Mouse (Mus musculus) heart, embryonic 11.5 days (tissue): Measurements from ENCODE around the gene Lyrm7. TPM values are rescaled to one million over a fixed set of nuclear protein-coding genes. Genes with fewer than 3 reads are reported as not detected.

ENCODE experiments used
- ATAC-seq: fragments of 200-750 bp; cut with Nextera tagmentation; replicated peaks from 2 replicates; pipeline ENCODE4 v1.8.0; 2017; ENCODE audit warnings: moderate library complexity; ENCODE audit not compliant: insufficient number of reproducible peaks, low FRiP score, low TSS enrichment
- H3K27ac ChIP-seq: fragments of 300-500 bp; sonication (generic); 2 replicates; pipeline ENCODE4 v1.5.1; 2014; ENCODE audit warnings: mild to moderate bottlenecking, low read depth, low read length
- H3K27me3 ChIP-seq: fragments of 300-500 bp; sonication (generic); 2 replicates; pipeline ENCODE4 v1.6.1; 2014; ENCODE audit warnings: mild to moderate bottlenecking, low read length, mixed read lengths; ENCODE audit not compliant: control insufficient read depth, insufficient read depth
- H3K36me3 ChIP-seq: fragments of 300-500 bp; sonication (generic); 2 replicates; pipeline ENCODE4 v1.6.1; 2014; ENCODE audit warnings: mild to moderate bottlenecking, low read length, moderate library complexity, mixed read lengths; ENCODE audit not compliant: control insufficient read depth, insufficient read depth
- H3K4me1 ChIP-seq: fragments of 300-500 bp; sonication (generic); 2 replicates; pipeline ENCODE4 v1.6.1; 2014; ENCODE audit warnings: low read length; ENCODE audit not compliant: control insufficient read depth, insufficient read depth
- H3K4me2 ChIP-seq: fragments of 300-500 bp; sonication (generic); 2 replicates; pipeline ENCODE4 v1.6.1; 2014; ENCODE audit warnings: mild to moderate bottlenecking, moderate library complexity
- H3K4me3 ChIP-seq: fragments of 300-500 bp; sonication (generic); 2 replicates; pipeline ENCODE4 v1.5.1; 2014; ENCODE audit warnings: low read depth, low read length
- H3K9ac ChIP-seq: fragments of 300-500 bp; sonication (generic); 2 replicates; pipeline ENCODE4 v1.6.1; 2014; ENCODE audit warnings: mild to moderate bottlenecking, low read depth, low read length, moderate library complexity
- H3K9me3 ChIP-seq: fragments of 300-500 bp; sonication (generic); replicated peaks from 2 replicates; pipeline ENCODE4 v1.6.1; 2016; ENCODE audit warnings: low read length; ENCODE audit not compliant: control insufficient read depth
- WGBS: fragments of 180-500 bp; shearing (Covaris S2); extraction: QIAGEN DNeasy Blood & Tissue Kit; methylation state at CpG from one replicate; pipeline ENCODE4 v1.1.7; 2014; ENCODE audit not compliant: insufficient replicate concordance; 5-methylcytosine and 5-hydroxymethylcytosine counted together
- polyA plus RNA-seq: library from polyadenylated mRNA; unstranded; fragments of >200 nt; fragmentation: Nextera tagmentation; extraction: Ambion mirVana; gene quantifications from 2 replicates; pipeline ENCODE4 v1.2.1, GENCODE M21; 2014

Lyrm7 gene
- polyA plus RNA-seq: 16.5 and 19.1 TPM in 2 replicates

DNA sequence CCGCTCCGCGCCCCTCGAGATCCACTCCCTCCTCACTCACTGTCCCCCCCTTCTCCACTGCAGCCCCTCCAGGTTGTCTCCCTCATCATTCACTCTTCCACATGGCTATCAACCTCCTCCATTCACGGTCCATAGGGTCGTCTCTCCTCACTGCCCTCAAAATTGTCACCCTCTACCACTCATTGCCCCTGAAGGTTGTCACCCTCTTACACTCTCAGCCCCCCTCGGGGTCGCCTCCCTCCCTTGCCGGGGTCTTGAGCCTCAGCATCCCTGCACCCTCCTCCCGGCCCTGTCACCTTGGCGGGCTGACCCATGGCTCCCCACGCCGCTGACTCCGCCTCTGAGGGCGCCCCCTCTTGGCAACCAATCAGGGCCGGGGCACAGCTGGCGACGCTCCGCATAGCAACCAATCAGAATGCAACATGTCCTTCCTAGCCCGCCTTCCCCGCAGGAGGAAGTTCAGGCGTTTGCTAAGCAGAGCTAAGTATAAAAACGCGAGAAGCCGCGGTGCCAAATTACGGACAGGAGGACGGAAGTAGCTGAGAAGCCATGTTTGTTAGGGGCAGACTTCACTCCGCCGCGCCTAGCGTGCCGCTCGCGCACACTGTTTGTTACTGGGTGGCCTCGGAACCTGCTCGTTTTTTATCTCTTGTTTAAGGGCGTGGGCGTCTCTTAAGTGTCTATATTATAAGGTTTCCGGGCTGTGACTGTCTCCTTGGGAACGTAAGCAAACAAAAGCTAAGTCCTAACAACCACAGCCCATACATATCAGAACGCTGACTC lies at the start of gene Lyrm7:
Lyrm7 (minus strand) TSS at position 661 of the 783 bp plus-strand sequence.
- peaks cover 2% of the 10 kb centered on the region; the same call in 1 of the 2 replicates for H3K4me1 ChIP-seq
- H3K36me3 ChIP-seq: no peaks in the 10 kb centered on the region
- ATAC-seq: peak; percentile 94
- WGBS: under 1% methylated on average over 42 of the region's 42 CpGs
- peak within 1 kb of the TSS; percentile 81 for H3K9ac ChIP-seq
- peak within 1 kb of the TSS; percentile 84 for H3K4me2 ChIP-seq
- H3K27me3 ChIP-seq: no peaks in the 10 kb centered on the region
- peak within 1 kb of the TSS; percentile 95 for H3K27ac ChIP-seq
- no peaks in the 10 kb centered on the region for H3K9me3 ChIP-seq
- peak within 1 kb of the TSS; percentile 76 for H3K4me3 ChIP-seq

DNA sequence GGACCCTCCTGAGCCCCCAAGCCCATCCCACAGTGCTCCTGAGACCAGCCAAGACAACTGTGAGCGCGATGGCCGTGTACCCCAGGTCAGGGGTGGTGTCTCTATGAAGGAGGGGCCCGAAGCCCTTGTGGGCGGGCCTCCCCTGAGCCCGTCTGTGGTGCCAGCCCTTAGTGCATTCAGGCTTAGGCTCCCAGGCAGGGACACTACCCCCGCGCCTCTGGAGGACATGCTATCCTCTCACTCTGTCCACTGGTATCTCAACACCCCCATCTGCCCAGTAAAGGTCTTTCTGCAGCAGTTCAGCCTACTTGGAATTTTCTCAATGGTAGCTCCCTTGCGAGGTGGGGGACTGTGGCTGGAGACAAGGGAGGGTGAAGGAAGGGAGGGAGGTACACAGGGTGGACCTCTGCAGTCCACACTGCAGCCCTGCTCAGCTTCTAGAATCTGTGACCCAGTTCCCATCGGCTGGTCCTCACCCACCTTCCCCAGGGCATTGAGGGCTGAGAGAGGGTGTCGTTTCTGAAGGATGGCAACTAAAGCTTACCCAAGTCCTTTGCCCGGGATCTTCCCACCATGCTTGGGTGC lies 49.5 kb upstream of the Lyrm7 start:
- no peaks in the 10 kb centered on the region for H3K9me3 ChIP-seq
- 88% methylated on average over 12 of the region's 12 CpGs for whole genome bisulfite sequencing

GRCm38 (mm10) chr11:54909273-54909672 lies 48.6 kb upstream of the Lyrm7 start:
- no peak overlapping the region for H3K4me2 ChIP-seq
- H3K4me1 ChIP-seq: peaks cover 17% of the 10 kb centered on the region
- peaks cover 22% of the 10 kb centered on the region; the same call in 1 of the 2 replicates for H3K36me3 ChIP-seq
- 90% methylated on average over 11 of the region's 11 CpGs for WGBS
- H3K9me3 ChIP-seq: no peaks in the 10 kb centered on the region
- no peak for ATAC-seq
- no peak overlapping the region for H3K9ac ChIP-seq
- no peak overlapping the region for H3K27ac ChIP-seq
- H3K27me3 ChIP-seq: no peaks in the 10 kb centered on the region
- no peak overlapping the region for H3K4me3 ChIP-seq

More for the DNA sequence above, 49.5 kb upstream of the Lyrm7 start:
- Histone ChIP-seq H3K9ac (no peak overlapping the region), H3K4me2 (no peak overlapping the region), H3K36me3 (peaks cover 22% of the 10 kb centered on the region; the same call in 1 of the 2 replicates), H3K4me3 (no peak overlapping the region), H3K27me3 (no peaks in the 10 kb centered on the region), H3K4me1 (peaks cover 10% of the 10 kb centered on the region), H3K27ac (no peak overlapping the region)
- ATAC-seq: no peak

GRCm38 (mm10) chr11:54907259-54907658 lies 46.5 kb upstream of the Lyrm7 start:
- Histone ChIP-seq H3K9ac (no peak overlapping the region), H3K4me2 (no peak overlapping the region), H3K27ac (no peak overlapping the region), H3K27me3 (no peaks in the 10 kb centered on the region), H3K4me1 (peaks cover 27% of the 10 kb centered on the region), H3K36me3 (peaks cover 19% of the 10 kb centered on the region; the same call in 1 of the 2 replicates), H3K9me3 (no peaks in the 10 kb centered on the region), H3K4me3 (no peak overlapping the region)
- 86% methylated on average over 5 of the region's 5 CpGs for WGBS
- no peak for ATAC-seq

GRCm38 (mm10) chr11:54906466-54906865 lies 45.8 kb upstream of the Lyrm7 start:
- no peak for ATAC-seq
- Histone ChIP-seq H3K27me3 (no peaks in the 10 kb centered on the region), H3K9ac (no peak overlapping the region), H3K9me3 (no peaks in the 10 kb centered on the region), H3K27ac (peak overlapping the region; percentile 47; the same call in 1 of the 2 replicates), H3K36me3 (peaks cover 19% of the 10 kb centered on the region; the same call in 1 of the 2 replicates), H3K4me3 (no peak overlapping the region), H3K4me2 (no peak overlapping the region), H3K4me1 (peaks cover 27% of the 10 kb centered on the region)
- WGBS: 59% methylated on average over 4 of the region's 4 CpGs

GRCm38 (mm10) chr11:54905931-54906330 lies 45.2 kb upstream of the Lyrm7 start:
- Histone ChIP-seq H3K27ac (peak overlapping the region; percentile 47; the same call in 1 of the 2 replicates), H3K36me3 (peaks cover 14% of the 10 kb centered on the region; the same call in 1 of the 2 replicates), H3K9me3 (no peaks in the 10 kb centered on the region), H3K4me2 (no peak overlapping the region), H3K4me3 (no peak overlapping the region), H3K9ac (peak overlapping the region; percentile 0; the same call in 1 of the 2 replicates), H3K27me3 (no peaks in the 10 kb centered on the region), H3K4me1 (peaks cover 27% of the 10 kb centered on the region)
- no peak for ATAC-seq
- WGBS: 41% methylated on average over 4 of the region's 4 CpGs

- no peaks in the 10 kb centered on the region for H3K27me3 ChIP-seq
- H3K36me3 ChIP-seq: peaks cover 8% of the 10 kb centered on the region; the same call in 1 of the 2 replicates
- peaks cover 27% of the 10 kb centered on the region for H3K4me1 ChIP-seq
- H3K9ac ChIP-seq: no peak overlapping the region
- no peak overlapping the region for H3K4me3 ChIP-seq
- no peaks in the 10 kb centered on the region for H3K9me3 ChIP-seq
- H3K27ac ChIP-seq: 0 out of 2 replicates have a peak overlapping the region, but pooled peaks have one; percentile 15
- peak overlapping the region; percentile 84; the same call in 1 of the 2 replicates for H3K4me2 ChIP-seq
- WGBS: 82% methylated on average over 3 of the region's 3 CpGs
- no peak for ATAC-seq
Observed at GRCm38 (mm10) chr11:54905086-54905485, 44.4 kb upstream of the Lyrm7 start.

DNA sequence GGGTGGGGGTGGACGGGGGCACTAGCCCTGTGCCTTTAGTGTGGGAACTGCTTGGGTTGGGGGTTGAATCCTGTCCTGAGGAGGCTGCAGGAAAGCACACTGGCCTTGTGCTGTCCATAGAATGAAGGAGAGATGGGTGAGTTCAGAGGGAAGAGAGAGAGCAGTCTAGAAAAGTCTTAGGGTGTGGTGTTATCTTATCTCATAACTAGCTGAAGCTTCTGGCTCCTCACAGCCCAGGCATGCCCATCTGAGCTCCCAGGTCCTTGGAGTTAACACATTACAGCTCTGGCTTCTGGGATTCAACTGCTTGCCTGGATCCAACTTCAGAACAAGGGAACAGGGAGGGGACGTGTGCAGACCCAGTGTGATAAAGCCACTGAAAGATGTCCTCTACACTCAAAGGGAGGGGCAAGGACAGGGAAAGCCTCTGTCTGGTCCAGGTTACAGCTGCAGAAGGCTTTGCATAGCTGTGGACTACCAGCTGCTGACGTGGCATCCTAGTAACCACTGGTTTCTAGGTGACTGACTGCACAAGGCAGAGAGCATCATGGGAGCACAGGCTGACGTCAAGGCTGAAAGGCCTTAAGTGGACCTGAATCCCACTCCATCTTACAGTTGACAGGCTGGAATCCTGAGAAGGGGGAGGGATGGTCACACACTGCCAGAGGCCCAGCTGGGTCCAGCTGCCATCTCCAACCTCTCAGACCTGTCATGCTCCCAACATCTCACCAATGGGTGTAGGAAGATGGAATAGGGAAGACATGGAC lies 43.4 kb upstream of the Lyrm7 start:
- Histone ChIP-seq H3K9ac (peak overlapping the region; percentile 83), H3K4me2 (peak overlapping the region; percentile 84), H3K27me3 (no peaks in the 10 kb centered on the region), H3K27ac (peak overlapping the region; percentile 74), H3K36me3 (peaks cover 7% of the 10 kb centered on the region; the same call in 1 of the 2 replicates), H3K9me3 (no peaks in the 10 kb centered on the region), H3K4me1 (peaks cover 27% of the 10 kb centered on the region), H3K4me3 (peak overlapping the region; percentile 65)
- peak; percentile 56 for ATAC-seq
- WGBS: 26% methylated on average over 4 of the region's 4 CpGs
